Mouse (Mus musculus) embryonic facial prominence, embryonic 11.5 days (tissue): ENCODE results near the gene Atp8a1. TPM values are rescaled to one million over a fixed set of nuclear protein-coding genes. Genes with fewer than 3 reads are reported as not detected.
A peak's percentile ranks its signal among the peaks of the same experiment; 100 is the strongest.

Source experiments
- ATAC-seq: fragments of 200-750 bp; cut with Nextera tagmentation; replicated peaks from 2 replicates; pipeline ENCODE4 v1.8.0; 2017; ENCODE audit warnings: low read depth; ENCODE audit not compliant: insufficient number of reproducible peaks, low FRiP score, low TSS enrichment
- DNase-seq: peaks from one replicate; pipeline ENCODE4 v3.0.0-alpha.2; 2015; ENCODE audit warnings: low spot score
- H3K27ac ChIP-seq: fragments of 300-500 bp; sonication (generic); replicated peaks from 2 replicates; pipeline ENCODE4 v1.5.1; 2014; ENCODE audit warnings: mild to moderate bottlenecking, low read depth, low read length, control low read depth
- H3K27me3 ChIP-seq: fragments of 300-500 bp; sonication (generic); 2 replicates; pipeline ENCODE4 v1.6.1; 2014; ENCODE audit warnings: mild to moderate bottlenecking, low read length, moderate library complexity, mixed read lengths; ENCODE audit not compliant: control insufficient read depth, insufficient read depth
- H3K36me3 ChIP-seq: fragments of 300-500 bp; sonication (generic); replicated peaks from 2 replicates; pipeline ENCODE4 v1.6.1; 2014; ENCODE audit warnings: low read depth, mild to moderate bottlenecking, low read length, moderate library complexity, mixed read lengths; ENCODE audit not compliant: control insufficient read depth, insufficient read depth
- H3K4me1 ChIP-seq: fragments of 300-500 bp; sonication (generic); 2 replicates; pipeline ENCODE4 v1.6.1; 2014; ENCODE audit warnings: low read length, mixed read lengths; ENCODE audit not compliant: control insufficient read depth, insufficient read depth
- H3K4me2 ChIP-seq: fragments of 300-500 bp; sonication (generic); 2 replicates; pipeline ENCODE4 v1.6.1; 2014; ENCODE audit warnings: low read depth, mild to moderate bottlenecking, control low read depth, low read length, moderate library complexity
- H3K4me3 ChIP-seq: fragments of 300-500 bp; sonication (generic); 2 replicates; pipeline ENCODE4 v1.5.1; 2014; ENCODE audit warnings: low read depth, low read length, control low read depth
- H3K9ac ChIP-seq: fragments of 300-500 bp; sonication (generic); replicated peaks from 2 replicates; pipeline ENCODE4 v1.6.1; 2014; ENCODE audit warnings: mild to moderate bottlenecking, control low read depth, low read length
- H3K9me3 ChIP-seq: fragments of 300-500 bp; sonication (generic); replicated peaks from 2 replicates; pipeline ENCODE4 v1.6.1; 2016; ENCODE audit warnings: mild to moderate bottlenecking, low read length, inconsistent platforms, mixed read lengths; ENCODE audit not compliant: control insufficient read depth
- WGBS: fragments of 180-500 bp; shearing (Covaris S2); extraction: QIAGEN DNeasy Blood & Tissue Kit; methylation state at CpG from one replicate; pipeline ENCODE4 v1.1.7; 2014; 5-methylcytosine and 5-hydroxymethylcytosine counted together
- polyA plus RNA-seq: library from polyadenylated mRNA; unstranded; fragments of >200 nt; fragmentation: Nextera tagmentation; extraction: Ambion mirVana; gene quantifications from 2 replicates; pipeline ENCODE4 v1.2.1, GENCODE M21; 2014

Gene Atp8a1
- polyA plus RNA-seq, 1 experiment from 2014 or later, result 14.9 TPM

- no peaks in the 10 kb centered on the region for H3K4me1 ChIP-seq
- DNase-seq (no peak), ATAC-seq (no peak)
- WGBS, result 79% methylated on average over 7 of the region's 7 CpGs
- no peak overlapping the region for H3K9ac ChIP-seq
- no peaks in the 10 kb centered on the region for H3K9me3 ChIP-seq
- no peaks in the 10 kb centered on the region for H3K27me3 ChIP-seq
- H3K4me2 ChIP-seq, result no peak overlapping the region
- H3K4me3 ChIP-seq, result no peak overlapping the region
- no peak overlapping the region for H3K27ac ChIP-seq
- no peaks in the 10 kb centered on the region for H3K36me3 ChIP-seq
Observed at GRCm38 (mm10) chr5:67685906-67686305, 161.3 kb downstream of the Atp8a1 start.

DNA sequence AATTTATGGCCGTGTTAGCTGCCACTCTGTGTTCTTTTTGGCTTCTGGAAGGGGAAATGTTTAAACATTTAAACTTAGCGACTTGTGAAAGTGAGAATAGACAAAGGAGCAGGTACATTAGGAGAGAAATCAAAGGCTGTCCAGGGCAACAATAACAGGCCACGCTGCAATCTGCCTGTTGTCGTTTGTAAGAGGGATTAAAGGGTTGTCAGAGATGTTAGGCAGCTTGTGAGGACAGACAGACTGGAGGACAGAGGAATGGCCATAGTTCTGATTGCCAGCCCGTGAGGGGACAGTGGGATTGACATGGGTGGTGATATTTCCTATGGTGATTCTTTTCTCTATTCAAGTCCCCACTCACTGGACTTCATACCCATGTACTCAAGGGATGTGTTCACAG, 161.8 kb downstream of the Atp8a1 start:
- DNase-seq, result no peak
- ATAC-seq, result no peak
- Histone ChIP-seq H3K9me3 (no peaks in the 10 kb centered on the region), H3K27me3 (no peaks in the 10 kb centered on the region), H3K9ac (no peak overlapping the region), H3K27ac (no peak overlapping the region), H3K36me3 (no peaks in the 10 kb centered on the region), H3K4me1 (no peaks in the 10 kb centered on the region), H3K4me2 (no peak overlapping the region), H3K4me3 (no peak overlapping the region)
- WGBS, result 71% methylated on average over 5 of the region's 5 CpGs

- no peak overlapping the region for H3K4me2 ChIP-seq
- no peak for ATAC-seq
- H3K27ac ChIP-seq, result no peak overlapping the region
- no peaks in the 10 kb centered on the region for H3K9me3 ChIP-seq
- no peak for DNase-seq
- H3K27me3 ChIP-seq, result no peaks in the 10 kb centered on the region
- H3K36me3 ChIP-seq, result no peaks in the 10 kb centered on the region
- no peak overlapping the region for H3K4me3 ChIP-seq
- H3K9ac ChIP-seq, result no peak overlapping the region
- H3K4me1 ChIP-seq, result no peaks in the 10 kb centered on the region; the same call in 1 of the 2 replicates
- WGBS, result 81% methylated on average over 3 of the region's 3 CpGs
Observed at GRCm38 (mm10) chr5:67678819-67679218, 168.4 kb downstream of the Atp8a1 start.

GRCm38 (mm10) chr5:67673008-67673407, 174.2 kb downstream of the Atp8a1 start:
- no peaks in the 10 kb centered on the region for H3K4me1 ChIP-seq
- 42% methylated on average over 4 of the region's 4 CpGs for WGBS
- no peak overlapping the region; the same call in 1 of the 2 replicates for H3K27ac ChIP-seq
- DNase-seq (peak; percentile 80), ATAC-seq (peak; percentile 75)
- no peaks in the 10 kb centered on the region for H3K9me3 ChIP-seq
- no peak overlapping the region for H3K4me2 ChIP-seq
- no peaks in the 10 kb centered on the region for H3K27me3 ChIP-seq
- no peak overlapping the region for H3K4me3 ChIP-seq
- H3K9ac ChIP-seq, result no peak overlapping the region
- no peaks in the 10 kb centered on the region for H3K36me3 ChIP-seq

DNA sequence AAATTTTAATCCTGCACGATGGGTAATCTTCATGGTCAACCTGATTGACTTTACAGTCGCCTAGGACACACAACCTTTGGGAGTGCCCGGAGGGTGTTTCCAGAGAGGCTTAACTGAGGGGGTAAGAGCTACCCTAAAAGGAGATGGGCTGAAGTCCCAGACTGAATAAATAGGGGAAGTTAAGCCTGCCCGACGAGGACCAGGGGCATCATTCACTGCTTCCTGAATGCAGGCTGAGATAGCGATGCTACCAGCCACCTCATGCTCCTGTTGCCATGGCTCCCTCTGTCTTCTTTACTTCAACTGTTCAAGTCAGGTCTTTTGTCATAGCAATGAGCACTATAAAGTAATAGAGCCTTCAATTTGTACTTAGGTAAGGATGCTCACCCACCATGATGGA, 177.1 kb downstream of the Atp8a1 start:
- 78% methylated on average over 6 of the region's 6 CpGs for WGBS
- Histone ChIP-seq H3K4me1 (no peaks in the 10 kb centered on the region), H3K36me3 (no peaks in the 10 kb centered on the region), H3K9ac (no peak overlapping the region), H3K27me3 (no peaks in the 10 kb centered on the region), H3K4me2 (no peak overlapping the region), H3K9me3 (no peaks in the 10 kb centered on the region), H3K4me3 (no peak overlapping the region), H3K27ac (no peak overlapping the region)
- ATAC-seq (no peak), DNase-seq (no peak)

DNA sequence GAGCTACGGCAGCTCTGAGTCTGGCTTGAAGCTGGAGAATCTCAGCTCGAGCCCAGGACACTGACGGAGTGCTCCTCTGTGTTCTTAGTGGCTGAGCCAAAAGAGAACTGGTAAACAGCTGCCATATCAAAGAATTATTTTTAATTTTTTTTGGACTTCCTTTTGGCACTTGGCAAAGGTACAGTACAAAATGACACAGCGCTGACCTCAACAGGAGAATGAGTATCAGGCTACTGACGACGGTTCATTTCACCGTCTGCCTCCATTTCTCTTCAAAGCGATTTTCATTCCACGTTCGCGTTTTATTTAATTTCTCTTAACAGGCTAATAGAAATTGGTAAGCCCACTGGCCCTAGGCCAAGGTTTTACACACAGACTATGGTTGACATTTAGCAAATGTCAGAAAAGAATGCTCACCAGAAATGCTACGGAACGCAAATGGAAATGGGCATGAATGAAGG, 177.8 kb downstream of the Atp8a1 start:
- no peak for DNase-seq
- no peaks in the 10 kb centered on the region for H3K9me3 ChIP-seq
- H3K27me3 ChIP-seq, result no peaks in the 10 kb centered on the region
- H3K4me2 ChIP-seq, result no peak overlapping the region
- H3K9ac ChIP-seq, result no peak overlapping the region
- H3K4me1 ChIP-seq, result no peaks in the 10 kb centered on the region
- 68% methylated on average over 13 of the region's 13 CpGs for WGBS
- ATAC-seq, result no peak
- H3K36me3 ChIP-seq, result no peaks in the 10 kb centered on the region
- H3K27ac ChIP-seq, result no peak overlapping the region
- H3K4me3 ChIP-seq, result no peak overlapping the region

DNA sequence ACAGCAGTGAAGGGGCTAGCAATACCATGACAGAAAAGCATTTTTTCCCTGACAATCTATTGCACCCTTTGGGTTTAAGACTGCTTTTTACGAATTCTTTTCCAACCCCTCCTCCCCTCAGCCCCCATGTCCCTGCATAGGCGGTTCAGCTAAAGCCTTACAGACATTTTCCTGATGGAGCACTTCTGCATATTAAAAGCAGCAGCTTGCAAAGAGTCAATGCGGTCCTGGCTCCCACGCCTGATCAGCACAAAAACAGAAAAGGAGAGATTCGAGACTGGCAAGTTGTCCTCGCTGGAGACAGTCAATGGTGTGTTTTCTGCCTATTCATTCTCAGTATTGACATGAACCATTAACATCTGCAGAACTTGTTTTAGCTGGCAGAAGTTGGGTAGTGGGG, 184.5 kb downstream of the Atp8a1 start:
- 47% methylated on average over 6 of the region's 6 CpGs for WGBS
- no peak for DNase-seq
- Histone ChIP-seq H3K9me3 (no peaks in the 10 kb centered on the region), H3K27ac (no peak overlapping the region), H3K36me3 (no peaks in the 10 kb centered on the region), H3K4me1 (no peaks in the 10 kb centered on the region), H3K9ac (no peak overlapping the region), H3K27me3 (no peaks in the 10 kb centered on the region), H3K4me2 (no peak overlapping the region), H3K4me3 (no peak overlapping the region)
- ATAC-seq, result no peak

DNA sequence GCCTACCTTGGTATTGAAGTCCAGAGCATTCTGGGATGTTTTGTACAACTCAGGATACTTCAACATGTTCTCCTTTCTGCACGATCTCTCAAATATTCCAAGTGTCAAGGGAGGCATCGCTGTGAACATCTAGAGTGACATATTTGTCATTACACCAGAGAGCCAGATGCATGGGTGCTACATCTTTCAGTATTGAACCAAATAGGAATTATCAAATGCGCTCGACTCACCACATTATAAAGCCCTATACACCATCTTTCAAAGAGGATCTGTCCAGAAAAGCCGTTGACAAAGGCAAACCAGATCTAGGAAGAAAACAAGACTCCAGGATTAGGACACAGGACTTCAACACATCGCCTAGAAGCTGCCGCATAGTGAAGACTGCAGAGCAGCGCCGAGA, 187.4 kb downstream of the Atp8a1 start:
- 88% methylated on average over 9 of the region's 9 CpGs for WGBS
- no peak overlapping the region for H3K27ac ChIP-seq
- no peaks in the 10 kb centered on the region for H3K36me3 ChIP-seq
- H3K4me1 ChIP-seq, result no peaks in the 10 kb centered on the region
- no peak overlapping the region for H3K9ac ChIP-seq
- no peaks in the 10 kb centered on the region for H3K27me3 ChIP-seq
- ATAC-seq (no peak), DNase-seq (no peak)
- no peak overlapping the region for H3K4me3 ChIP-seq
- H3K9me3 ChIP-seq, result no peaks in the 10 kb centered on the region
- H3K4me2 ChIP-seq, result no peak overlapping the region
